Mouse (Mus musculus) layer of hippocampus, adult 9-10 months (tissue): ENCODE results near the gene Stard3.

ENCODE experiments used
- DNase-seq: peaks from one replicate; pipeline ENCODE4 v3.0.0; 2022; ENCODE audit warnings: low spot score

Stard3 gene

DNA sequence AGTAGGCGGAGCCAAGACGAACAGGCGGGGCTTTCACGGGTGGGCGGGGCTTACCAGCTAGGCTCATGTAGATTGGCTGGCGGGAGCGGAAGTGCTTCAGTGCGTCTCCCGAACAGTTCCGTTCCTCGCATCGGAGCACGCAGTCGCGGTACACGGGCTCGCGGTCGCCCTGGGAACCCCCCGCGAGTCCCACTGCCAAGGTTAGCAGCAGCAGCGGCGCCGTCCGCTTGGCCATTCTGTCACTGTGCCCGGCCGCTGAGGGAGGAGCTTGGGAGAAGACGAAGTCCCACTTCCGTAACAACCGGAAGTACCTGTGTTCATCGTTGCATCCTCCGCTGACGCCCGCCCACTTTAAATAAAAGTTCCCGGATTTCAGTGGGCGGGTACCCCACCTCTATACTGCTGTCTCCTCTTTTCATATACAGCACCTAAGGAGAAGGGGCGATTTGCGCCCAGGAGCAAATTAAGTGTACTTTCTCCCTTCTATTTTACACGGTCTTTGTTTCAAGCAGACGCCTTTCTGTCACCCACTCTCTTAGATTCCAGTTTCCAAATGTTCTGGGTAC is 42.1 kb downstream of the Stard3 start, which contains the start of gene Pgap3:
TSS of gene Pgap3 (minus strand) at position 330 of the 566 bp plus-strand sequence.
- peak; percentile 82 for DNase-seq

DNA sequence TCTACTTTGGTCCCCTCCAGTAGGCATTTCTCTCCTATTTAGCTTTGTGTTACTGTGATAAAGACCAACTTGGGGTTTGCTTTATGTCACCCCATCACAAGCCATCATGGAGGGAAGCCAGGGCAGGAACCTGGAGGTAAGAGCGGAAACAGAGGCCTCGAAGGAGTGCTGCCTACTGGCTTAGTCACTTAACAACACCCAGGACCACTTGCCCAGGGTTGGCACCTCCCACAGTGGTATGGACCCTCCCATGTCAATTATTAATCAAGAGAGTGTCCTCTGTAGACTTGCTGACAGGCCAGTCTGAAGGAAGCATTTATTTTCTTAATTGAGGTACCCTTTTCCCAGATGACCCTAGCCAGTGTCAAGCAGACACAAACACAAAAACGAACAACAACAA is 42.6 kb downstream of the Stard3 start:
- no peak for DNase-seq

DNA sequence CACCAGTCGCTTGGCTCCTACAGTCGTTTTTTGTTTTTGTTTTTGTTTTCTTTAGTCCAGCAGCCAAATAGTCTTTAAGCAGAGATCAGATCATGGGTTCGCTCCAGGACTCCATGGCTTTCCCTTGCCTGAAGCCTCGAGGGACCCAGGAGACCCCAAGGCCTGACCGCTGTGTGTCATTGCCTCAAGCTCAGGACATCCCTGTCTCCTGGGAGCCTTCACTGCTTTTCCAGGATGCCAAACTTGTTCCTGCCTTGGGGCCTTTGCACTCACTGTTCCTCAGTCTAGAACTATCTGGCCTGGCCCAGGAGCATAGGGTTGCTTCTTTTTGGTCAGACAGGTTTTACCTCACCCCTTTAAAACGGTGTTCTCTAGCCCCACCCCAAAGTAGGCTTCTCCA is 48.5 kb downstream of the Stard3 start:
- no peak for DNase-seq

DNA sequence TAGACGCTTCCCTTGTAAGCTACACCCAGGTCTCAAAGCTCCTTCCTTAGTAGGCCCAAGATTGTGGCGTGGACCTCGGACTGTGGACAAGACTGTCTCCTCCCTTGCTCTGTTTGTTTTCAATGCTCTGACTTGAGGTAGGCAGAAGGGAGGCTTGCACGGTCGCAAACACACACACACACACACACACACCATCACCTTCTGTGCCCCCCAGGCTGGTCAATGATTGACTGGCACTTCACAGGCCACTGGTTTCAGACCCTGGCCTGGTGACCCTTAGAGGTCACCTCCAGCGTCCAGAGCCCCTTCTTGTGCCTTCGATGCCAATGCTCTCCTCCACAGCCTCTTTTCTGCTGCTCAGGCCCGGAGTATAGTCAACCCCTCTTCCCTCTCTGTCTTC is 50.7 kb downstream of the Stard3 start:
- DNase-seq, result no peak

DNA sequence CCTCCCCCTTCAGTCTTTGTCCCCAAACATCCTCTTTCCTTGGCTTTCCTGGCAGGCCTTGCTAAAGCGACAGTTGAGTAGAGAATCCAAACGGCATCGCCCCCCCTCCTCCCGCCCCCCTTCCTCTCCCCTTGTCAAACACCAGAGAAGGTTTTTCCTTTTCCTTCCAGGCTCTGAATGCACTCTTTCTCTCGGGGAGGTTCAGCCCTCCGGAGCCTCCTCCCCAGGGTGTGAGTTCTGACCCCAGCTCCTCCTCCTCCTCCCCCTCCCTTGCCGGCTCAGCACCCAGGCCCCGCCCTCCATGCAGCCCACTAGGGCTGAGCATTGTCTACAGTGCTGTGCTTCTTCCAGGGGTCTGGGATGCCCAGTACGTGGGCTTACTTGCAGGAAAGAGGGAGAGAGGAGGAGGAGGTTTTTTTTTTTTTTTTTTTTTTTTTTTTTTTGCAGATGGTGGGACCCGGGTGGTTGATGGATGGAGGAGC is 51.2 kb downstream of the Stard3 start:
- DNase-seq, result no peak

DNA sequence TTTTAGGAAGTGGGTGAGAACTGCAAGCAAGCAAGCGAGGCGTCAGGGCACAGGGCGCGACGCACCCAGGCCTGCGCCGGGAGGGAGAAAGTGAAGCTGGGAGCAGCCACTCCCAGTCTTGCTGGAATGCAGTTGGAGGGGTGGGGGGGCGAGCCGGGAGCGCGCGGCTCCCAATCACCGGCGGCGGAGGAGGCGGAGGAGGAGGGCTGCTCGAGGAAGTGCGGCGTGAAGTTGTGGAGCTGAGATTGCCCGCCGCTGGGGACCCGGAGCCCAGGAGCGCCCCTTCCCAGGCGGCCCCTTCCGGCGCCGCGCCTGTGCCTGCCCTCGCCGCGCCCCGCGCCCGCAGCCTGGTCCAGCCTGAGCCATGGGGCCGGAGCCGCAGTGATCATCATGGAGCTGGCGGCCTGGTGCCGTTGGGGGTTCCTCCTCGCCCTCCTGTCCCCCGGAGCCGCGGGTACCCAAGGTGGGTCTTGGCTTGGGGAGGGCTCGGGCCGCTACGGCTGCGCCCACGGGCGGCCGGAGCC is 54.2 kb downstream of the Stard3 start, which contains the start of gene Erbb2:
TSS of gene Erbb2 (plus strand) at position 198 of the 524 bp plus-strand sequence.
- no peak for DNase-seq

DNA sequence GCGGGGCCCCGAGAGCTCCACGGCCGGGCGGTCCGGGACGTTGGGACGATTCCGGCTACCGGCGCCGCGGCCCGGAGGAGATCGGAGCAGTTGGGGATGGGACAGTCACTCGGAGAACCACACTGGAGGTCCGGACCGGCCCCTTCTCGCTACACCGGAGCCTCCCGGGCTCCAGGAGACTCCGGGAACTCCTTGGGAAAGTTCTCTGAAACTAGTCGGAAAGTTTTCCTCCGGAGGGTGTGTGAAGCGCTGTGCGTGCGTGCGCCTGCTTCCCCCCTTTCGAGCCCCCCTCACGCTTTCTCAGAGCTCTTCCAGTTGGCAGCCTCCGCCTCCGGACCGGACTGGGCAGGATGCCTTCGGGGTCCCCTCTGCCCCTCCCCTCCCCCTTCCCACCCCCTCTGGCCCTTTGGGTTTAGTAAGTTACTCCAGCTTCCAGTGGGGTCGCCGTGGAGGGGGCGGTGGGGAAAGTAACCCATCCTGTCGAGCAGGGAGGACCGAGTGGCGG is 54.7 kb downstream of the Stard3 start:
- DNase-seq, result no peak

DNA sequence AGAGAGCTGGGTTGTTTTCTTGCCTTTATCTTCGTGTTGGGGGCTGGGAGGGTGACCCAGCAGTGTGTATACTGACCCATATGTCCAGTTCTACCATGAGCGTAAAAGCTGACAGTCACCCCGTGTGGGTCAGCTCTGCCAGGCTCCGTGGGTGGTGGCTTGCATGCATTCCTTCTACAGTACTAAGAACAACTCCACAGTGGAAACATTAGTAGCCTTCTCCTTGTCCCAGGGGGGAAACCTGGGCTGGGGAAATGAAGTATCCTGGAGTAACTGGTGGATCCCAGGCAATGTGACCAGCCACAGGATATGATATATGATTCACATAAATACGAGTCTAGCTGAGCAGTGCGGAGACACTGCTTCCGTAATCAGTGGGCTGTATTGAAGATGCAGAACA is 55.6 kb downstream of the Stard3 start:
- DNase-seq, result no peak

DNA sequence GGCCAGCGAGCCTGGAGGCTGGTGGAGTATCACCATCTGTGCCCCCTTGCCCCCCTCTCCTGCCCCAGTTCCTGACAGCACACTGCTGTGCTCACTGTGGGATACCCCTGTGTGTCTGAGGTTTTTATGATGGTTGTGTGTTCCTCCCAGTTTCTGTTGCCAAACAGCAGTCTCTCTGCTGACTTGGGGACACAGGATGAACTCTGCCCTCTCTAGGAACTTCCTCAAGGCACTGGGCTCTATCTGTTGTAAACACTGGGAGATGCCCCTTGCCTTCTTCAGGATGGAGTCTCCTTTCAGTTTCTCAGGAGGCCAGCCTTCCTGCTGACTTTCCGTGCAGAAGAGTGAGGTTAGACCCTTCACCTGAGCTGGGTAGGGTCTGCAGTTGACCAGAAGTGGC is 56.0 kb downstream of the Stard3 start:
- no peak for DNase-seq

DNA sequence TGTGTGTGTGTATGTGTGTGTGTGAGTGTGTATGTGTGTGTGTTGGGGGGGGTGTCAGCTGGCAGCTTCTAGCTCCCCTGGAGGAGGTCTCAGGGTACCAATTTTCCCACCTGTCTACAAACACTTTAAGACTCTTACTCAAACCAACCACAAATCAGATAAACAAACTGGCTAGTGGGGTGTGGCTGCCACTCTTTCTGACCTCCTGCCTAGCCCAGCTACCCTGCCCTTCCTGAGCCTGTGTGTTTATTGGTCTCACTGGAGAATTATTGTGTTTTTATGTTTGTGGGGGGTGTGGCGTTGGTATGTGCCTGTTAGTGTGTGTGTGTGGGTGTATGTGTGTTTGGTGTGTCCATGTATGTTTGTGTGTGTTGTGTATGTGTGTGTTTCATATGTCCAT is 58.9 kb downstream of the Stard3 start:
- DNase-seq, result no peak

DNA sequence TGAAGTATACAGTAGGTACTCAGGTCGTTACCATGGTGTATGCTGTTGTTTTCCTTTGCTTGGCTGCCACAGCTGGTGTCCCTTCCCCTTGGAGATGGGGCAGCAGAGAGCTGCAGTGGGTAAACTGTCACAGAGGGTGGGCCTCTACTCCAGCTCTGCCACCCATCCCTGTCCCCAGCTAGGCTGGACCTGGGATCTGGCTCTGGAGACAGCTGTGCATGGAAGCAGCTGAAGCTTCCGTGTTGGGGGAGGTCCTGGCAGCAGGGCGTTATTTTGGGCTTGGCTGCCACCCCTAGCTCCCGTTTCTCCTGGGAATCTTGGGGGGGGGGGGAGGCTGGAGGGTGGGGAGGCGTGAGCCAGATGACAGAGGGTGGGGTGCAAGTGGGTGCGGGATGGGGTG is 60.1 kb downstream of the Stard3 start:
- no peak for DNase-seq

DNA sequence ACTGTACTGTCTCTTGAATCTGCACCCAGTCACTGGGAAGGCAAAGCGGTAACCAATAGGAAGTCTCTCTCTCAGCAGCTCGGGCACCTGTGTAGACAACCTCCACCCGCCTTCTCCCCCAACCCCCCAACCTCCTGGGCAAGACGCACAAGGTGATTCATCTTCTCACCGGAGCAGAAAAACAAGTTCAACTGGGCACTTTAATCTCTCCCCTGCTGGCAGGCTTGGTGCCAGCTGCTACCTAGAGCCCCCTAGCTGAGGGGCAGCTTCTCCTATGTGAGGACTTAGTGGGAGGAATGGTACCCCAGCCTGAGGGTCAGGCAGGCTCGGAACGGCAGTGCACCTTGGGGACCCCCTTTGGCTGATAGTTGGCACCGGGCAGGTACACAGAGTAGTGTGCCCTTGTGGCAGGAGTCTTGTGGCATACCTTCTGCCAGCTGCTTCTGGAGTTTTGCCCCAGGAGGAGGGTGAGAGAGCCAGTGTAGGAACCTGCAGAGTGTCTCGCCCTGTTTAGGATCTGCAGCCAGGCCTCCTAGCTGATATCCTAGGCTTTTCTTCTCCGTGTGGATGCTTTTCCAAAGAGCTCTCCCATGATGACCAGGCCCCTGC is 60.9 kb downstream of the Stard3 start:
- no peak for DNase-seq

DNA sequence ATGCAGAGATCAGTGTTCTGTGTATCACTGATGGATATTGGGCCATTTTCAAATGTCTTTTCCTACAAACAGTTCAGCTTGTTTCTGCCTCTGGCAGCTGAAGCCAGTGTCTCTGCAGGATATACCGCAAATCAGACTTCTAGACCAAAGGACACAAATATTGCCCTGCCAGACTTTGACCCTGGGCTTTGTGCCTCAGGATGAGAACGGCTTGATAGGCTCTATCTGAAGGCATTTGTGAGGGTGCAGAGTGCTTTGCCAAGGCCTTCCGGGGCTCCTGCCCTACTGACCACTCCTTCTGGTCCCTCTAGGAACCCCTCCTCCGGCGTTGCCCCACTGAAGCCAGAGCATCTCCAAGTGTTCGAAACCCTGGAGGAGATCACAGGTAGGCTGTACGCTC is 68.4 kb downstream of the Stard3 start:
- no peak for DNase-seq

DNA sequence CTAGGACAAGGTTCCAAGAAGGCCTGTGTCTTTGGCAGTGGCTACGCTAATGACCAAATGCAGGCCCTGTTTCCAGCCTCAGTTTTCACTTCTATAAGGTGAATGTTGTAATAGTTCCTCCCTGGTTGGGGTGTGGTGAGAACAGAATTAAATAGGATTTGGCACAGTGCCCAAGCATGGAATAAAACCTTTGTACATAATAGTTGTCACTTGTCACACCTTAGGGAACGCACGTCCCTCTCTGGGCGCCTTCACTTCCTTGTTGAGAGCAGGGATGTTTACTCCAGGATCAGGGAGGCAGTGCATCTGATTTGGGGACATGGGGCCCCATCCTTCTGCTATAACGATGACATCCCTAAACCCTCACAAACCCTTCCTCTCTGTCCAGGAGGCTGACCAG is 70.3 kb downstream of the Stard3 start:
- no peak for DNase-seq
